Mouse (Mus musculus) forebrain, embryonic 10.5 days (tissue): ENCODE measurements around the gene Mctp2. TPM values are rescaled to one million over a fixed set of nuclear protein-coding genes. Genes with fewer than 3 reads are reported as not detected.
"Not testable (repeated sequence)": the region's sequence is repeated elsewhere in the genome, so short reads cannot be mapped to it uniquely, and the experiment has no call there.

Experiments used
- DNase-seq: peaks from one replicate; pipeline ENCODE4 v3.0.0-alpha.2; 2017; ENCODE audit warnings: low spot score; ENCODE audit errors: extremely low spot score
- H3K27ac ChIP-seq: fragments of 300-500 bp; sonication (generic); 2 replicates; pipeline ENCODE4 v1.5.1; 2016; ENCODE audit warnings: mild to moderate bottlenecking
- H3K27me3 ChIP-seq: fragments of 300-500 bp; sonication (generic); 2 replicates; pipeline ENCODE4 v1.6.1; 2016; ENCODE audit warnings: mild to moderate bottlenecking; ENCODE audit not compliant: poor library complexity, severe bottlenecking
- H3K36me3 ChIP-seq: fragments of 300-500 bp; sonication (generic); replicated peaks from 2 replicates; pipeline ENCODE4 v1.6.1; 2016; ENCODE audit warnings: mild to moderate bottlenecking, moderate library complexity
- H3K4me1 ChIP-seq: fragments of 300-500 bp; sonication (generic); 2 replicates; pipeline ENCODE4 v1.6.1; 2016
- H3K4me3 ChIP-seq: fragments of 300-500 bp; sonication (generic); 2 replicates; pipeline ENCODE4 v1.5.1; 2016; ENCODE audit warnings: mild to moderate bottlenecking, moderate library complexity
- H3K9me3 ChIP-seq: fragments of 300-500 bp; sonication (generic); 2 replicates; pipeline ENCODE4 v1.6.1; 2016; ENCODE audit warnings: mild to moderate bottlenecking, moderate library complexity
- WGBS: fragments of 180-500 bp; shearing (Covaris S2); methylation state at CpG from one replicate; pipeline ENCODE4 v1.1.7; 2016; 5-methylcytosine and 5-hydroxymethylcytosine counted together
- polyA plus RNA-seq: library from polyadenylated mRNA; unstranded; fragments of >200 nt; fragmentation: Nextera tagmentation; extraction: Ambion mirVana; gene quantifications from 2 replicates; pipeline ENCODE4 v1.2.1, GENCODE M21; 2016

The Mctp2 gene
- polyA plus RNA-seq, 1 experiment from 2014 or later: 0.14 TPM

DNA sequence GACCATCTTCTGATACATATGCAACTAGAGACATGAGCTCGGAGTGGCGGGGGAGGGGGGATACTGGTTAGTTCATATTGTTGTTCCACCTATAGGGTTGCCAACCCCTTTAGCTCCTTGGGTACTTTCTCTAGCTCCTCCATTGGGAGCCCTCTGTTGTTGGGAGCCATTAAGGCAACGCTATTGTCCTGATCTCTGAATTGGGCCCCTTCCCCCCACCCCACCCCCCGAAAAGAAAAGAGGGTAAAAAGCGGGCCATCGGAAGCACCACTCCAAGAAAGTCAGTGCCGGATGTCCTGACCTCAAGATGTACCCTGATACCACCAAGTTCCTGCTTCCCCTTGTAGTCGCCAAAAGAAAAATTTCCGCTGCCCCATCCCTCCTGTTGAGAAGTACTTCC lies 56.1 kb downstream of the Mctp2 start:
- H3K4me3 ChIP-seq, H3K4me1 ChIP-seq, H3K27ac ChIP-seq, H3K9me3 ChIP-seq, DNase-seq, H3K36me3 ChIP-seq, H3K27me3 ChIP-seq: not testable (repeated sequence)
- WGBS: 93% methylated on average over 9 of the region's 9 CpGs

DNA sequence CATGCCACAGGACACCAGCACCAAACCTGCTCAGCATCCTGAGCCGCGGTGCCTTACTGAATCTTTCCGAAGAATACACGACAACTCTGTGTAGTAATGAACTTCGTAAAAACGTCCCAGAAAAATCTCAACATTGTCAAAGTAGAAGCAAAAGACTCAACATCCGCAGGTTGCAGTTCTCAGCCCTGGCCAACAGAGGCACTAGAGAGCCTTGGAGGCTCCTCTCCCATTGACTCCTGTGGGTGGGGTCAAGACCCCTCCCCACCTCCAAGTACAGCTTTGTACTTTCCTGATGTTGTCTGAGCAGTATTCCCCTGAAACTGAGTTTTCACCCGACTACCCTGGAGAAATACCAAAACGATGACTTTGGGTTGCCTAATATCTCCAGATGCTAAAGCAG lies 65.1 kb downstream of the Mctp2 start:
- Histone ChIP-seq H3K27ac (no peak overlapping the region), H3K4me3 (no peak overlapping the region), H3K27me3 (no peaks in the 10 kb centered on the region), H3K9me3 (no peaks in the 10 kb centered on the region), H3K36me3 (no peaks in the 10 kb centered on the region), H3K4me1 (no peaks in the 10 kb centered on the region)
- no peak for DNase-seq
- WGBS: 93% methylated on average over 9 of the region's 9 CpGs

DNA sequence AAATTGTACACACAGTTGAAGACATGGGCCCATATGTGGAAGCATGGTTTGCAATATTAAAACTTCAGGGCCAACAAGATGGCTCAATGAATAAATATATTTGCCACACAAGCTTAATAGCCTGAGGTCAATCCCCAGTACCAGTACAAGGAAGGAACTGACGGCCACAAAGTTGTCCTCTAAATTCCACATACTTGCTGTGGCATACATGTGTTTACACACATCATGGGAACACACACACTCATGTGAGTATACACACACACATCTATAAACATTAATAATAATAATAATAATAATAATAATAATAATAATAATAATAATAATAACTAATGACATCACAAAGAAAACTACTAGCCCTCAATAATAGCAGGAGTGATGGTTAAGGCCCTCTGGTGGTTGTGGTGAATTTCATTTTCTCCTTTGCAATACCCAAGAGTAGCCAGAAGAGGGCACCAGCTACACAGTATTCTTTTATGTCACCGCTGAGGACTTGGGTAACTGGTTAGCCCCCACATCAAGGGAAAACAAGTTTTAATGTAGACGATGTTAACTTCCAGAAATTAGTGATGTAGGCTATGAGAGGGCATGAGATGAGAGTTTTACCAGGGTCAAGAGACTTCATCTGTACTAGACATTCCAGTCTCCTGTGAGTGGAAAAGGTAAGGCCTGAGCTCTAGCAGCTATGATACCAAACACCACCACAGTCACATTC lies 66.5 kb downstream of the Mctp2 start:
- Histone ChIP-seq H3K4me3 (no peak overlapping the region), H3K36me3 (no peaks in the 10 kb centered on the region), H3K27me3 (no peaks in the 10 kb centered on the region), H3K27ac (no peak overlapping the region), H3K9me3 (no peaks in the 10 kb centered on the region), H3K4me1 (no peaks in the 10 kb centered on the region)
- peak; percentile 21 for DNase-seq
- 29% methylated on average over 3 of the region's 3 CpGs for WGBS

DNA sequence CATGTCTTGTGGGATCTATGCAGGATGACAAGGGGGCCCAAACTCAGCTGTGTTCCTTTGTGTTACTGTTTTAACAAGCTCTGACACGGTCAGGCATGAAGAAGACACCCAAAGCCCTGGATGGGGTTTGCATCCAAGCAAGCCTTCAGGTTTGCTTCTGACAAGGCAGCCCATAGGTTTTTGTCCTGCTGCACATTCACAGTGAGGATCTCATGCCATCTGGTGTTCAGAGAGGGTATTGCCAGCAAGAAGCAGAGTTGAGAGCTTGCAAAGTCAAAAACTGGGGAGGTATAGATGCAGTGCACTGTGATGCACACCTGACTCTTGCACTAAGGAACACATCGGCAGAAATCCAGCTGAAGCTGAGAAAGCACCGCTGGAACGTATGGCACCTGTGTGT lies 67.8 kb downstream of the Mctp2 start:
- Histone ChIP-seq H3K4me1 (no peaks in the 10 kb centered on the region), H3K4me3 (no peak overlapping the region), H3K9me3 (no peaks in the 10 kb centered on the region), H3K36me3 (no peaks in the 10 kb centered on the region), H3K27ac (no peak overlapping the region), H3K27me3 (no peaks in the 10 kb centered on the region)
- WGBS: 46% methylated on average over 4 of the region's 4 CpGs
- peak; percentile 55 for DNase-seq

DNA sequence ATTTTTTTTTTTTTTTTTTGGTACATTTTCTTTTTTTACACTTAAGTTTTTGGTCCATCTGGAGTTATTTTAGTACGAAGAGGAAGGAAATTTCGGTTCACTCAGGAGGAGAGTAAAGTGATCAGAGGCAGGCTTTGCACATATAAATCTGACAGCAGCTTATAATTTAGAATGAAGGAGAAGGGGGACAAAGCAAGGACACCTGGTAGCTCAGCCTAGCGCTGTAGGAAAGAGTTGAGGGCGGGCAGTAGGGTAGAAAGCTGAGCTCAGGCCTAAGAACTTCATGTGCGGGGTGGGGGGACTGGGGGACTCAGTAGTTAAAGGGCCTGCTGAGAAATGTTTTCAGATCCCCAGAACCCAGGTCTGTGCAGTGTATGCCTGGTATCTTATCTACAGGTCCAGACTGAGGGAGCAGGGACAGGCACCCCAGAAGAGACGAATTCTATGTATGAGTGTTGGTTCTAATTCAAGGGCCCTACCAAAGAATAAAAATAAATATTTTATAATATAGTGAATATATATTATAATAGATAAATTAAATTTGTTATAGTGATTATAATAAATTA lies 71.9 kb downstream of the Mctp2 start:
- Histone ChIP-seq H3K4me3 (no peak overlapping the region), H3K9me3 (no peaks in the 10 kb centered on the region), H3K27me3 (no peaks in the 10 kb centered on the region; the same call in 1 of the 2 replicates), H3K36me3 (no peaks in the 10 kb centered on the region), H3K4me1 (peaks cover 18% of the 10 kb centered on the region), H3K27ac (no peak overlapping the region)
- WGBS: 73% methylated on average over 6 of the region's 6 CpGs
- no peak for DNase-seq

DNA sequence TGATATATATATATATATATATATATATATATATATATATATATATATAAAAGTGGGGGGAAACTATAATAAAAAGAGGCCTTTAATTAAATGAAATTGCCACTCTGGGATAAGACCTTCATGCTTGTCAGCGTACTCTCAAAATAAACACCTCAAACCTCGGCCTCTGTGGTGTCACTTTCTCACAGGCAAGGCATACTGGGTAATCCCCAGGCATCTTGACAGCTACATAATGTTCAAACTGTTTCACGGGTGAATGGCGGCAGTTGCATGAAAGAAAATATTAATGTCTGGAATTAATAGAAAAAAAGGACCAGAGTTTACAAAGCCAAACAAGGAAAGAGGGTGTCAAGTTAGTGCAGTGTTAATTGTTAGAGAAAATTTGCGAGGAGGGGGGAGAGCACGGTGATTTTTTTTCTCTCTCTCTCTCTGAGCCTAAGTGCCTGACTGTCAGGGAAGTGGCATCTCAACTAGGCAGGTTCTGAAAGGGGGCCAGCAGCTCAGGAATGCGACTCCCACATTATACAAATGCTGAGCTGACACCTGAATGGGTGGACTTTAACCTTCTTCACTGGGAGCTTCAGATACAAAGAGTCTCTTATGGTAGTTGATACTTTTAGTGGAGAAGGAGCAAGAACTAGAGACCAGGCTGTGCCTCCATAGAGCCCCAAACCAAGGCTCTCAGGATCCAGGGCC lies 75.1 kb downstream of the Mctp2 start:
- no peak for DNase-seq
- Histone ChIP-seq H3K27me3 (no peaks in the 10 kb centered on the region; the same call in 1 of the 2 replicates), H3K36me3 (no peaks in the 10 kb centered on the region), H3K4me3 (no peak overlapping the region), H3K4me1 (peaks cover 21% of the 10 kb centered on the region), H3K9me3 (no peaks in the 10 kb centered on the region), H3K27ac (no peak overlapping the region)
- 47% methylated on average over 7 of the region's 7 CpGs for WGBS

DNA sequence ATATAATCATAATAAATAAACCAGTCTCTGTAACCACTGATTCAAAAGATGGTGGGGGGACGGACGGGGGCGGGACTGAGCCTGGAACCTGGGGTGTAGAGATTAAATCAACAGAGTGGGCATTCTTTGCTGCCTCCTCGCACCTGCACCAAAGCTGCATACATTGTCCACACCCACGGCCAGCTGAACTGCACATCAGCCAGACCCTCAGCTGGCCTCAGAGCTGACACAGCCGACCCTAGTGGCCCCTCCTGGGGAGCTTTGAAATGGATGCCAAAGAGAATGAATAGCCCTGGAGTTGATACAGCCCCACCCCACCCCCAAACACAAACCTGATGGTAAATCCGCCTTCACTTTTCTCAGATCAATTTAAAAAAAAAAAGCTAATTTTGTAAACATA lies 76.5 kb downstream of the Mctp2 start:
- H3K4me1 ChIP-seq: peaks cover 21% of the 10 kb centered on the region
- H3K27me3 ChIP-seq: no peaks in the 10 kb centered on the region; the same call in 1 of the 2 replicates
- no peak overlapping the region for H3K4me3 ChIP-seq
- no peak overlapping the region for H3K27ac ChIP-seq
- no peaks in the 10 kb centered on the region for H3K36me3 ChIP-seq
- DNase-seq: peak; percentile 36
- H3K9me3 ChIP-seq: no peaks in the 10 kb centered on the region
- 22% methylated on average over 7 of the region's 7 CpGs for WGBS

DNA sequence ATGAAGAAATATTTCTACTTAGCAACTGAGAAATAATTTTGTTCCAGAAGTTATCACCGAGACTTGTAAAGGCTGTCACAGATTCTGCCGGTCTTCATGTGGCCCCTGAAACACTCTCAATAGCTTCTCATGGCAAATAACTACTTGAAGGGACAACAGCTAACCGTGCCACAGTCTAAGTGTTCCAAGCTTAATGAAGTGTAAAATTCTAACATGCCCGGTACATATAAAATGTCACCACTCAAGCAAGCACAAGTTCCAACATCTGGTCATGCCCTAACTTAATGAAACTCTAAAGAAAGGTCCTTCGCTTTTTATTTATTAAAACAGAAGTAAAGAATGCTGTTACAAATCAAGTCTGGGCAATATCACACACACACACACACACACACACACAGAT lies 82.8 kb downstream of the Mctp2 start:
- no peak for DNase-seq
- no peak overlapping the region for H3K27ac ChIP-seq
- WGBS: 83% methylated on average over 5 of the region's 5 CpGs
- H3K36me3 ChIP-seq: no peaks in the 10 kb centered on the region
- H3K9me3 ChIP-seq: no peaks in the 10 kb centered on the region
- no peaks in the 10 kb centered on the region for H3K27me3 ChIP-seq
- H3K4me1 ChIP-seq: peaks cover 3% of the 10 kb centered on the region; the same call in 1 of the 2 replicates
- no peak overlapping the region for H3K4me3 ChIP-seq

DNA sequence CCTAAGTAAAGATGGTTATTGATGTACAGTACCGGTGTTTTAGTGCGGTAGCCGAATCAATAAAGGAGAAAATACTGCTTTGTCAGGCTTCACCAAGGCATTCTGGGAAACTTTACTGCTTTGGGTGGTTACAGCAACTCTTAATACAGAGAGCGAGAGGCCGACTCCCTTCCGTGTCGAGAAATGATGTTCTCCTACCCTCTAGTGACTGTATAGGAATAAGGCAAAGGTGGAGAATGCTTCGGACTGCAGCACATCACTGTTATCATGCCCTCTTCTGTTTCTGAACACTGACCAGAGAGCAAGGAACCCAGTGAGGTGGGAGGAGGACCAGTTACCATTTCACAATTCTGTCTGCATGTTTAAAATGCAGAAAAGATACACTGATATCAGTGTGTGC lies 83.9 kb downstream of the Mctp2 start:
- Histone ChIP-seq H3K4me1 (peaks cover 3% of the 10 kb centered on the region; the same call in 1 of the 2 replicates), H3K9me3 (no peaks in the 10 kb centered on the region), H3K27ac (no peak overlapping the region), H3K27me3 (no peaks in the 10 kb centered on the region), H3K4me3 (no peak overlapping the region), H3K36me3 (no peaks in the 10 kb centered on the region)
- DNase-seq: no peak
- WGBS: 88% methylated on average over 8 of the region's 8 CpGs

DNA sequence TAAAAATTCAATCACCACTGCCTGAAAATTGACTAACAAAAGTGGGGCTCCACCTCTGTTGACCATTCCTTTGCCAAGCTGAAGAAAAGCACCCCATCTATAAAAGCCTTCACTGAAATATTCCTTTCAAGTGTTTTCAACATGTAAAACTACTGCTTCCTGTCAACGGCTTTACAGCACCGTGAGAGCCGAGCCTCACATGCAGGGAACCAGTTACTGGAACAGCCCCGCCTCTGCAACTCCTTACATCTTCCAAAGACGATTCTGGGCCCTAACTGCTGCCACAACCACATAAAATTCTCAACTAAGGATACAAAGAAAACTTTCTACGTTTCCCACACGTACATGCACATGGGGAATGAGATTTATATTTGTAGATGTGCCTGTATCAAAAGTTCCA lies 88.4 kb downstream of the Mctp2 start:
- Histone ChIP-seq H3K36me3 (no peaks in the 10 kb centered on the region), H3K27ac (no peak overlapping the region), H3K9me3 (no peaks in the 10 kb centered on the region), H3K27me3 (no peaks in the 10 kb centered on the region), H3K4me1 (no peaks in the 10 kb centered on the region), H3K4me3 (no peak overlapping the region)
- no peak for DNase-seq
- 87% methylated on average over 7 of the region's 7 CpGs for WGBS

DNA sequence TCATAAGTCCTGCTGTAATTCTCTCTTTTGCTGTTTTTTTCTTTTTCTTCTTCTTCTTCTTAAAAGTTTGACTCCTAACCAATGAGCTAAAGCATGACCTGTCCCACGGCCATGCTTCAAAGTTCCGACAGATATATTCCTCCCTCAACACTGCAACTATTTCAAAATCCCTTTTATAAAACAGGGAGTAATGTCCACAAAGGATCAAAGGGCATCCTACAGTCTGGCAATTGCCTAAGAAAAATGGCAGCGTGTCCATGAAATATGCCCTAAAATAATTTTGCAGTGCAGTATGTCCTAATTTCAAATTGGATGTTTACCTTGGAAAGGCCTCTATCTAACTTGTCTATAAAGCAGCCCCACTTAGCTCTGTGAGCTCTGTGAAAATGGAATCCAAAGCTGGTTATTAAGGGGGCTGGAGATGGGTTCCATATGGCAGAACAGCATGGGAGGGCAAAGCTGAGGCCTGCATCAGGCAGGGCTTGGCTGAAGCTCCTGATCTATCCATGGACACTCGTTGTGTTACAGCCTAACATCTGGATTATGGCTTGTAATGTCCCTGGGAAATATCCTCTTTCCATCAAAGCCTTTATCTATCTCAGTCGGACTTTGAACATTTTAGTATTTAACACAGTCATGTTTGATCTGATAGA lies 90.7 kb downstream of the Mctp2 start:
- no peak overlapping the region for H3K4me3 ChIP-seq
- H3K4me1 ChIP-seq: no peaks in the 10 kb centered on the region
- no peak for DNase-seq
- H3K9me3 ChIP-seq: no peaks in the 10 kb centered on the region
- no peaks in the 10 kb centered on the region for H3K27me3 ChIP-seq
- 90% methylated on average over 5 of the region's 5 CpGs for WGBS
- H3K27ac ChIP-seq: no peak overlapping the region
- H3K36me3 ChIP-seq: no peaks in the 10 kb centered on the region

DNA sequence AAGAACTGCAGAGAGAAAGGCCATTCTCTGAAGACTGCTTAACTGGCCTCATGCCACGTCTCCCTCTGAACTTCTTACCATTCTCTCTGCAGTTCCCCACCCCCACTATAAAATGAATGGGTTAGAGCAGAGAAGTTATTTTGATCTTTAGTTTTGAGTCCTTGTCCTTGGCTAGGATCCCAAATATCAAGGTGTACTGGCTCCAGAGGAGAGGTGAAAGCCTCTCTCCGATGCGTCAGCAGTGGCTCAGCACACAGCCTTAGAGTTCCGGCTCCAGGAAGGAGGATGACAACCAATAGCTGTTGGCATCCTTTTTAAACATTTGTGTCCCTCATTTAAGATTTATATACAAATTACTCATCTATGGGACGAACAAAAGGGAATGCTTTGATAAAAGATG lies 96.2 kb downstream of the Mctp2 start:
- H3K36me3 ChIP-seq: no peaks in the 10 kb centered on the region
- 93% methylated on average over 5 of the region's 5 CpGs for WGBS
- DNase-seq: no peak
- H3K4me3 ChIP-seq: no peak overlapping the region
- no peak overlapping the region for H3K27ac ChIP-seq
- H3K9me3 ChIP-seq: no peaks in the 10 kb centered on the region
- H3K27me3 ChIP-seq: no peaks in the 10 kb centered on the region
- H3K4me1 ChIP-seq: no peaks in the 10 kb centered on the region

DNA sequence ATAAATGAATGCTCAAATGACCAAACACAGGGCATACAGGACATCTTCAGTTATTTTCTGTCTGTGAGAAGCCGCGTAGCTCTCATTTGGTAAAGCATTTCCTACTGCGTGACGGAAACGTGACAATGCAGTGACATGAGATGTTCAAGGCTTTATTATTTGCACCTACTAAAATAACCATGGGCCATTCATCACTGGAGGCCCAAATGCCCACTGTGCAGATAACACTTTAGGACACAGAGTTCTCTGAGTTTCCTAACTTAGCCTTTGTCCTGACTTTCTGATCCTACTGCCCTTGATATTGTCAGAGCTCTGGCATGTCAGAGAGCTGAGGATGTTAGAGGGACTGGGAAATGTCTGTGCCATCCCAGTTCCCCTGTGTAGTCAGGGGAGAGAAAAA lies 97.1 kb downstream of the Mctp2 start:
- 93% methylated on average over 5 of the region's 5 CpGs for WGBS
- no peak for DNase-seq
- Histone ChIP-seq H3K27me3 (no peaks in the 10 kb centered on the region), H3K4me1 (no peaks in the 10 kb centered on the region), H3K9me3 (no peaks in the 10 kb centered on the region), H3K36me3 (no peaks in the 10 kb centered on the region), H3K27ac (no peak overlapping the region), H3K4me3 (no peak overlapping the region)
